ENCODE assay signal across 8 mouse cellular contexts in the genomic region with DNA sequence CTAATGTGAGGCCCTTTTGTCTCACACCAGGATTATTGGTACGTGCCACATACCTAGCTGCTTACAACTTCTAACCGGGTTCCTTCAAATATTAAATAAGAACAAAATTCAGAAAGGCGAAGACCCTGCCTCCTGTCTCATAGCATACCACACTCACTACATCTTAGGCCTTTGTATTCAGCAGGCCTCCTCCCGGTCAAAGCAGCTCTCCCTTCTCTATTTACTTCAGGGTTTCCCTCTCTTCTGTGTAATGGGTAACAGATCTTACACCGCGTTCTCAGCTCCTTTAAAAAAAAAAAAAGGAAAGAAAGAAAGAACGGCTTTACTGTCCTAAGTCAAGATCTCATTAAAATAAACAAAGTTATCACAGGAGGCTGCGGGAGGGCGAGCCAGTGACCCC. TPM values are rescaled to one million over a fixed set of nuclear protein-coding genes. Genes with fewer than 3 reads are reported as not detected.
DNase-seq lines count a peak whose midpoint lies in the region; ATAC-seq and TF ChIP-seq lines count a peak whose summit lies in the region.

No protein-coding gene starts in this region.

- H3K9me3 ChIP-seq in CH12.LX (replicated peaks; ENCODE audit: low read length), result no peaks in the 10 kb centered on the region
- no peaks in the 10 kb centered on the region for H3K9me3 ChIP-seq in forebrain, embryonic 12.5 days
- no peaks in the 10 kb centered on the region for H3K9me3 ChIP-seq in liver, embryonic 16.5 days (replicated peaks; ENCODE audit: control insufficient read depth, low read length)

- dilution Hi-C loops in CH12.LX (cut with MboI; ENCODE audit: extremely low pct_ligation_motif_present, extremely low pct_unique_long_range_greater_than_20kb, low sequenced_read_pairs), result no loop called here

- H3K9ac ChIP-seq in heart, adult 2 months (ENCODE audit: low read depth, low read length), result peak overlapping the region; percentile 84
- peak overlapping the region; percentile 95 for H3K9ac ChIP-seq in CH12.LX (ENCODE audit: insufficient read depth, low read depth)
- H3K9ac ChIP-seq in forebrain, embryonic 12.5 days, result peak overlapping the region; percentile 91
- peak overlapping the region; percentile 97 for H3K9ac ChIP-seq in liver, embryonic 16.5 days (ENCODE audit: low read depth, low read length)

- H3K79me2 ChIP-seq in heart, adult 2 months (replicated peaks; ENCODE audit: control insufficient read depth, insufficient read depth, low read length), result no peaks in the 10 kb centered on the region; the same call in 1 of the 2 replicates
- peaks cover 51% of the 10 kb centered on the region for H3K79me2 ChIP-seq in CH12.LX (replicated peaks; ENCODE audit: control insufficient read depth, extremely low read depth, insufficient read depth, poor library complexity, severe bottlenecking)

- H3K27ac ChIP-seq in heart, adult 2 months, result peak overlapping the region; percentile 80
- no peak overlapping the region for H3K27ac ChIP-seq in CH12.LX (ENCODE audit: insufficient read depth, low read depth)
- peak overlapping the region; percentile 95 for H3K27ac ChIP-seq in forebrain, embryonic 12.5 days
- peak overlapping the region; percentile 94 for H3K27ac ChIP-seq in liver, embryonic 16.5 days (ENCODE audit: low read length)

- DNase-seq in heart, adult 2 months, result no peak
- no peak for DNase-seq in heart, adult 11 months
- DNase-seq in CH12.LX (ENCODE audit: extremely low read depth), result no peak
- DNase-seq in adrenal gland, postnatal 36 days, result no peak
- no peak for DNase-seq in cerebellum, adult 8-10 months
- DNase-seq in gastrocnemius, postnatal 10 days, result no peak

- no peak for TF ChIP-seq RAD21 in CH12.LX (IDR thresholded peaks at IDR 0.05; ENCODE audit: low read depth, low read length)

- no peak for TF ChIP-seq CTCF in heart, adult 2 months (IDR thresholded peaks at IDR 0.05)
- TF ChIP-seq CTCF in CH12.LX (conservative IDR thresholded peaks at IDR 0.05 in 1 of 2, IDR thresholded peaks at IDR 0.05 in 1 of 2; ENCODE audit: low read depth in 2 of 2, low read length in 2 of 2), result no peak

- H3K4me2 ChIP-seq in CH12.LX (ENCODE audit: insufficient read depth, low read depth, poor library complexity, severe bottlenecking), result peak overlapping the region; percentile 89
- H3K4me2 ChIP-seq in forebrain, embryonic 12.5 days, result peak overlapping the region; percentile 75
- H3K4me2 ChIP-seq in liver, embryonic 16.5 days (ENCODE audit: low read depth, low read length), result peak overlapping the region; percentile 76

- in situ Hi-C loops in CH12.LX (cut with MboI; ENCODE audit: low pct_ligation_motif_present, low pct_unique_long_range_greater_than_20kb, low sequenced_read_pairs), result loop anchor here (5.0 kb wide), 1 partner anchor 50 kb away; no protein-coding TSS in a partner anchor

- intact Hi-C loops in heart, adult 2 months (cut with DNase I), result loop anchor here (5.0 kb wide), 2 partner anchors 50 to 160 kb away; no protein-coding TSS in a partner anchor

- H3K36me3 ChIP-seq in heart, adult 2 months (ENCODE audit: control insufficient read depth, insufficient read depth, low read length), result no peaks in the 10 kb centered on the region
- peaks cover 27 to 58% of the 10 kb centered on the region in 2 experiments for H3K36me3 ChIP-seq in CH12.LX (replicated peaks in 1 of 2; ENCODE audit: control insufficient read depth in 1 of 2, insufficient read depth in 1 of 2, low read length in 1 of 2)
- H3K36me3 ChIP-seq in forebrain, embryonic 12.5 days (replicated peaks), result peaks cover 36% of the 10 kb centered on the region
- H3K36me3 ChIP-seq in liver, embryonic 16.5 days (ENCODE audit: control insufficient read depth, insufficient read depth), result peaks cover 32% of the 10 kb centered on the region

- peak overlapping the region; percentile 83 for H3K4me3 ChIP-seq in heart, adult 2 months
- H3K4me3 ChIP-seq in CH12.LX (replicated peaks in 1 of 3; ENCODE audit: low read depth in 2 of 3, low read length in 2 of 3, poor library complexity in 1 of 3), result peak overlapping the region; percentile 77 to 88 (median 85)
- H3K4me3 ChIP-seq in forebrain, embryonic 12.5 days (replicated peaks), result peak overlapping the region; percentile 77
- H3K4me3 ChIP-seq in liver, embryonic 16.5 days (ENCODE audit: low read depth, low read length), result peak overlapping the region; percentile 99

- peaks cover 1% of the 10 kb centered on the region; the same call in 1 of the 2 replicates for H3K4me1 ChIP-seq in heart, adult 2 months (ENCODE audit: control insufficient read depth, insufficient read depth, low read length)
- peaks cover 13 to 58% of the 10 kb centered on the region in 2 experiments for H3K4me1 ChIP-seq in CH12.LX (ENCODE audit: control insufficient read depth in 1 of 2, insufficient read depth in 2 of 2)
- peaks cover 47% of the 10 kb centered on the region for H3K4me1 ChIP-seq in forebrain, embryonic 12.5 days
- H3K4me1 ChIP-seq in liver, embryonic 16.5 days (ENCODE audit: control insufficient read depth, low read depth, low read length), result peaks cover 38% of the 10 kb centered on the region

- no peak for TF ChIP-seq POLR2A in heart, adult 2 months (IDR thresholded peaks at IDR 0.05; ENCODE audit: insufficient read depth, low read depth, low read length)
- TF ChIP-seq POLR2A in CH12.LX (IDR thresholded peaks at IDR 0.05; ENCODE audit: low read depth, low read length), result no peak

- WGBS in heart, adult 2 months, result 25% methylated on average over 9 of the region's 9 CpGs
- 13% methylated on average over 9 of the region's 9 CpGs for WGBS in forebrain, embryonic 12.5 days
- 10% methylated on average over 9 of the region's 9 CpGs for WGBS in liver, embryonic 16.5 days (ENCODE audit: insufficient replicate concordance)

- ATAC-seq in forebrain, embryonic 12.5 days (ENCODE audit: low FRiP score), result no peak; the same call in 1 of the 2 replicates
- ATAC-seq in liver, embryonic 16.5 days (ENCODE audit: low read depth), result no peak

- H3K27me3 ChIP-seq in heart, adult 2 months (ENCODE audit: control insufficient read depth, insufficient read depth, low read length), result no peaks in the 10 kb centered on the region
- H3K27me3 ChIP-seq in CH12.LX (replicated peaks), result no peaks in the 10 kb centered on the region
- no peaks in the 10 kb centered on the region for H3K27me3 ChIP-seq in forebrain, embryonic 12.5 days
- H3K27me3 ChIP-seq in liver, embryonic 16.5 days (ENCODE audit: control insufficient read depth, insufficient read depth, low read depth, low read length), result no peaks in the 10 kb centered on the region

- TF ChIP-seq EP300 in heart, adult 2 months (IDR thresholded peaks at IDR 0.05; ENCODE audit: insufficient read depth, low read depth, low read length), result no peak
- no peak for TF ChIP-seq EP300 in CH12.LX (IDR thresholded peaks at IDR 0.05; ENCODE audit: low read length)

RNA-seq across cellular contexts. Expression of a gene that starts 0.8 kb away (rescaled TPM):
- total RNA-seq in heart, adult 2 months (2021), result 1 to 10 TPM; 7.8 to 9.2 TPM
- polyA plus RNA-seq in heart, adult 2 months (2012; rRNA removed), result 5.8 and 6.6 TPM in 2 replicates
- total RNA-seq in CH12.LX (2012; rRNA removed), result 28.7 and 34.9 TPM in 2 replicates
- 18.5 and 19.3 TPM in 2 replicates for total RNA-seq in CH12.LX (2014; rRNA removed)
- polyA plus RNA-seq in CH12.LX (2012; ENCODE audit: insufficient read length, low read depth), result 53.4 and 60.0 TPM in 2 replicates
- 178 and 183 TPM in 2 replicates for polyA plus RNA-seq in forebrain, embryonic 12.5 days (2016; fragmentation: Nextera tagmentation; extraction: Ambion mirVana)
- polyA plus RNA-seq in liver, embryonic 16.5 days (2015; fragmentation: Nextera tagmentation; extraction: Ambion mirVana), result 48.0 and 54.8 TPM in 2 replicates
- total RNA-seq in adrenal gland, postnatal 36 days (2021), result 10 to 100 TPM; 16.4 to 19.7 TPM
- total RNA-seq in gastrocnemius, postnatal 10 days (2021), result 10 to 100 TPM; 12.8 to 16.2 TPM

RNA-seq across cellular contexts. Expression of a gene that starts 0.9 kb away (rescaled TPM):
- total RNA-seq in heart, adult 2 months (2021), result under 1 TPM; 0.65 to 0.89 TPM
- 0.80 and 1.6 TPM in 2 replicates for polyA plus RNA-seq in heart, adult 2 months (2012; rRNA removed)
- total RNA-seq in CH12.LX (2012; rRNA removed), result 14.3 and 16.8 TPM in 2 replicates
- total RNA-seq in CH12.LX (2014; rRNA removed), result 5.8 and 6.0 TPM in 2 replicates
- 32.5 and 41.0 TPM in 2 replicates for polyA plus RNA-seq in CH12.LX (2012; ENCODE audit: insufficient read length, low read depth)
- polyA plus RNA-seq in forebrain, embryonic 12.5 days (2016; fragmentation: Nextera tagmentation; extraction: Ambion mirVana), result 74.6 and 86.2 TPM in 2 replicates
- polyA plus RNA-seq in liver, embryonic 16.5 days (2015; fragmentation: Nextera tagmentation; extraction: Ambion mirVana), result 14.4 and 17.3 TPM in 2 replicates
- 1 to 10 TPM; 4.8 to 5.3 TPM for total RNA-seq in adrenal gland, postnatal 36 days (2021)
- 10 to 100 TPM in 1 of 2 experiments, 1 to 10 TPM in 1; 8.6 to 10.4 TPM for total RNA-seq in gastrocnemius, postnatal 10 days (2021)

RNA-seq across cellular contexts. Expression of a gene that starts 6.2 kb away (rescaled TPM):
- 1 to 10 TPM; 5.4 to 6.4 TPM for total RNA-seq in heart, adult 2 months (2021)
- polyA plus RNA-seq in heart, adult 2 months (2012; rRNA removed), result 10.2 and 11.2 TPM in 2 replicates
- total RNA-seq in CH12.LX (2012; rRNA removed) (4.9 and 5.5 TPM in 2 replicates), CH12.LX (2014; rRNA removed) (3.7 and 5.6 TPM in 2 replicates)
- 11.5 and 13.1 TPM in 2 replicates for polyA plus RNA-seq in CH12.LX (2012; ENCODE audit: insufficient read length, low read depth)
- polyA plus RNA-seq in forebrain, embryonic 12.5 days (2016; fragmentation: Nextera tagmentation; extraction: Ambion mirVana), result 15.4 and 19.7 TPM in 2 replicates
- polyA plus RNA-seq in liver, embryonic 16.5 days (2015; fragmentation: Nextera tagmentation; extraction: Ambion mirVana), result 1.4 and 1.7 TPM in 2 replicates
- total RNA-seq in adrenal gland, postnatal 36 days (2021), result 10 to 100 TPM; 35.0 to 44.2 TPM
- 10 to 100 TPM in 1 of 2 experiments, 1 to 10 TPM in 1; 10.0 to 13.0 TPM for total RNA-seq in gastrocnemius, postnatal 10 days (2021)

RNA-seq across cellular contexts. Expression of a gene that starts 13.4 kb away (rescaled TPM):
- total RNA-seq in heart, adult 2 months (2021), result not detected
- 0.12 TPM in 1 of 2 replicates, not detected in the other for polyA plus RNA-seq in heart, adult 2 months (2012; rRNA removed)
- total RNA-seq in CH12.LX (2012; rRNA removed), result 0.13 TPM in 1 of 2 replicates, not detected in the other
- not detected in 2 replicates for total RNA-seq in CH12.LX (2014; rRNA removed)
- not detected in 2 replicates for polyA plus RNA-seq in CH12.LX (2012; ENCODE audit: insufficient read length, low read depth)
- 0.88 and 1.0 TPM in 2 replicates for polyA plus RNA-seq in forebrain, embryonic 12.5 days (2016; fragmentation: Nextera tagmentation; extraction: Ambion mirVana)
- polyA plus RNA-seq in liver, embryonic 16.5 days (2015; fragmentation: Nextera tagmentation; extraction: Ambion mirVana), result not detected in 2 replicates
- not detected for total RNA-seq in adrenal gland, postnatal 36 days (2021)
- under 1 TPM in 1 of 2 experiments, not detected in 1; 0.36 TPM for total RNA-seq in gastrocnemius, postnatal 10 days (2021)

RNA-seq across cellular contexts. Expression of a gene that starts 13.4 kb away (rescaled TPM):
- not detected for total RNA-seq in heart, adult 2 months (2021)
- polyA plus RNA-seq in heart, adult 2 months (2012; rRNA removed), result not detected in 2 replicates
- total RNA-seq in CH12.LX (2012; rRNA removed) (not detected in 2 replicates), CH12.LX (2014; rRNA removed) (not detected in 2 replicates)
- polyA plus RNA-seq in CH12.LX (2012; ENCODE audit: insufficient read length, low read depth), result not detected in 2 replicates
- polyA plus RNA-seq in forebrain, embryonic 12.5 days (2016; fragmentation: Nextera tagmentation; extraction: Ambion mirVana), result not detected in 2 replicates
- polyA plus RNA-seq in liver, embryonic 16.5 days (2015; fragmentation: Nextera tagmentation; extraction: Ambion mirVana), result not detected in 2 replicates
- total RNA-seq in adrenal gland, postnatal 36 days (2021), result not detected
- total RNA-seq in gastrocnemius, postnatal 10 days (2021), result not detected
